Mouse (Mus musculus) CD4-positive, CD25-positive, alpha-beta regulatory T cell, adult 4 months (primary cell): Measurements from ENCODE around the gene Rab26. TPM values are rescaled to one million over a fixed set of nuclear protein-coding genes. Genes with fewer than 3 reads are reported as not detected.

Experiments
- ATAC-seq: one replicate; pipeline ENCODE4 v1.8.0; 2017
- polyA plus RNA-seq, 2 experiments: library from polyadenylated mRNA; unstranded; fragments of 100-300 nt; shearing (Covaris generic); gene quantifications; one replicate each; pipeline ENCODE4 v1.2.1; 2017

The Rab26 gene
- polyA plus RNA-seq, 2 experiments from 2014 or later = 4.0 to 5.0 TPM

- ATAC-seq = no peak
Observed at GRCm38 (mm10) chr17:24507129-24507664, 26.8 kb downstream of the Rab26 start.

GRCm38 (mm10) chr17:24506332-24507070, 27.5 kb downstream of the Rab26 start:
- no peak for ATAC-seq

- no peak for ATAC-seq
Observed at GRCm38 (mm10) chr17:24505286-24505955, 28.6 kb downstream of the Rab26 start.

GRCm38 (mm10) chr17:24504085-24504484, 29.9 kb downstream of the Rab26 start:
- no peak for ATAC-seq

GRCm38 (mm10) chr17:24502208-24502607, 31.8 kb downstream of the Rab26 start:
- no peak for ATAC-seq

GRCm38 (mm10) chr17:24496026-24496425, 38.0 kb downstream of the Rab26 start:
- no peak for ATAC-seq

- ATAC-seq = no peak
Observed at GRCm38 (mm10) chr17:24495443-24495842, 38.6 kb downstream of the Rab26 start.

- no peak for ATAC-seq
Observed at GRCm38 (mm10) chr17:24494627-24495335, 39.2 kb downstream of the Rab26 start.

- no peak for ATAC-seq
Observed at GRCm38 (mm10) chr17:24490399-24490798, 43.6 kb downstream of the Rab26 start.

GRCm38 (mm10) chr17:24489265-24490030, 44.6 kb downstream of the Rab26 start:
- ATAC-seq = no peak

- peak; percentile 43 for ATAC-seq
Observed at GRCm38 (mm10) chr17:24488662-24489264, 45.2 kb downstream of the Rab26 start.

- ATAC-seq = no peak
Observed at GRCm38 (mm10) chr17:24488186-24488661, 45.8 kb downstream of the Rab26 start, which contains the start of gene Caskin1. Gene Caskin1 (plus strand): TSS chr17:24488601.

GRCm38 (mm10) chr17:24485090-24485860, 48.7 kb downstream of the Rab26 start:
- ATAC-seq = no peak

- ATAC-seq = no peak
Observed at GRCm38 (mm10) chr17:24483495-24483894, 50.5 kb downstream of the Rab26 start.

GRCm38 (mm10) chr17:24481027-24481815, 52.8 kb downstream of the Rab26 start:
- ATAC-seq = no peak

- no peak for ATAC-seq
Observed at GRCm38 (mm10) chr17:24480201-24480826, 53.7 kb downstream of the Rab26 start.

- no peak for ATAC-seq
Observed at GRCm38 (mm10) chr17:24479431-24479830, 54.6 kb downstream of the Rab26 start.

- ATAC-seq = peak; percentile 94
Observed at GRCm38 (mm10) chr17:24478663-24479380, 55.2 kb downstream of the Rab26 start, which contains the start of gene Mlst8. Gene Mlst8 (minus strand): TSS chr17:24479078.
